Mouse (Mus musculus) embryonic facial prominence, embryonic 11.5 days (tissue): ENCODE measurements at regions not wholly inside any gene's neighbourhood (a gene's known extent, or its start where the extent isn't known, plus 50 kb on each side); places are given as distances from the start of the nearest gene placed in this dataset.

Experiments used
- ATAC-seq: fragments of 200-750 bp; cut with Nextera tagmentation; replicated peaks from 2 replicates; pipeline ENCODE4 v1.8.0; 2017; ENCODE audit warnings: low read depth; ENCODE audit not compliant: insufficient number of reproducible peaks, low FRiP score, low TSS enrichment
- DNase-seq: peaks from one replicate; pipeline ENCODE4 v3.0.0-alpha.2; 2015; ENCODE audit warnings: low spot score
- H3K27ac ChIP-seq: fragments of 300-500 bp; sonication (generic); replicated peaks from 2 replicates; pipeline ENCODE4 v1.5.1; 2014; ENCODE audit warnings: mild to moderate bottlenecking, low read depth, low read length, control low read depth
- H3K27me3 ChIP-seq: fragments of 300-500 bp; sonication (generic); 2 replicates; pipeline ENCODE4 v1.6.1; 2014; ENCODE audit warnings: mild to moderate bottlenecking, low read length, moderate library complexity, mixed read lengths; ENCODE audit not compliant: control insufficient read depth, insufficient read depth
- H3K36me3 ChIP-seq: fragments of 300-500 bp; sonication (generic); replicated peaks from 2 replicates; pipeline ENCODE4 v1.6.1; 2014; ENCODE audit warnings: low read depth, mild to moderate bottlenecking, low read length, moderate library complexity, mixed read lengths; ENCODE audit not compliant: control insufficient read depth, insufficient read depth
- H3K4me1 ChIP-seq: fragments of 300-500 bp; sonication (generic); 2 replicates; pipeline ENCODE4 v1.6.1; 2014; ENCODE audit warnings: low read length, mixed read lengths; ENCODE audit not compliant: control insufficient read depth, insufficient read depth
- H3K4me2 ChIP-seq: fragments of 300-500 bp; sonication (generic); 2 replicates; pipeline ENCODE4 v1.6.1; 2014; ENCODE audit warnings: low read depth, mild to moderate bottlenecking, control low read depth, low read length, moderate library complexity
- H3K4me3 ChIP-seq: fragments of 300-500 bp; sonication (generic); 2 replicates; pipeline ENCODE4 v1.5.1; 2014; ENCODE audit warnings: low read depth, low read length, control low read depth
- H3K9ac ChIP-seq: fragments of 300-500 bp; sonication (generic); replicated peaks from 2 replicates; pipeline ENCODE4 v1.6.1; 2014; ENCODE audit warnings: mild to moderate bottlenecking, control low read depth, low read length
- H3K9me3 ChIP-seq: fragments of 300-500 bp; sonication (generic); replicated peaks from 2 replicates; pipeline ENCODE4 v1.6.1; 2016; ENCODE audit warnings: mild to moderate bottlenecking, low read length, inconsistent platforms, mixed read lengths; ENCODE audit not compliant: control insufficient read depth
- WGBS: fragments of 180-500 bp; shearing (Covaris S2); extraction: QIAGEN DNeasy Blood & Tissue Kit; methylation state at CpG from one replicate; pipeline ENCODE4 v1.1.7; 2014; 5-methylcytosine and 5-hydroxymethylcytosine counted together

DNA sequence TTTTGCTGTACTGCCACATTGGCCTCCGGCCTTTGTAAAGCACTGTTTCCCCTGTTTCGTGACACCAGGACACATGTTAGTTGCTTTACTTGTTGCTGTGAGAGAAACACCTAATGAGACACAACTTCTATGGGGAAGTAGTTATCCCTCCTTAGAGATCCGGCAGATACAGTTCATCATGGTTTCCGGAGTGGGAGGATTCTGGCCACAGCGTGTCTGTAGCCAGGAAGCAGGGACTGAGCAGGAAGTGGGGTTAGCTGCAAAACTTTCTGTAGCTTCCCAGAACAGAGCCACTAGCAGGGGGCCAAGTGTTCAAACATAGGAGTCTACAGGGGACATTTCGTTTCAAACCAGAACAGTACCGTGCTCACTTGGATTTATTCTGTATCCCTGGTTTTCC lies 88.2 kb downstream of the Emp1 start:
- H3K9ac ChIP-seq, result no peak overlapping the region
- no peaks in the 10 kb centered on the region for H3K27me3 ChIP-seq
- H3K4me1 ChIP-seq, result no peaks in the 10 kb centered on the region
- H3K4me3 ChIP-seq, result no peak overlapping the region
- H3K27ac ChIP-seq, result no peak overlapping the region
- ATAC-seq, result no peak
- H3K9me3 ChIP-seq, result no peaks in the 10 kb centered on the region
- no peak for DNase-seq
- H3K36me3 ChIP-seq, result no peaks in the 10 kb centered on the region
- no peak overlapping the region for H3K4me2 ChIP-seq
- WGBS, result 84% methylated on average over 7 of the region's 7 CpGs

DNA sequence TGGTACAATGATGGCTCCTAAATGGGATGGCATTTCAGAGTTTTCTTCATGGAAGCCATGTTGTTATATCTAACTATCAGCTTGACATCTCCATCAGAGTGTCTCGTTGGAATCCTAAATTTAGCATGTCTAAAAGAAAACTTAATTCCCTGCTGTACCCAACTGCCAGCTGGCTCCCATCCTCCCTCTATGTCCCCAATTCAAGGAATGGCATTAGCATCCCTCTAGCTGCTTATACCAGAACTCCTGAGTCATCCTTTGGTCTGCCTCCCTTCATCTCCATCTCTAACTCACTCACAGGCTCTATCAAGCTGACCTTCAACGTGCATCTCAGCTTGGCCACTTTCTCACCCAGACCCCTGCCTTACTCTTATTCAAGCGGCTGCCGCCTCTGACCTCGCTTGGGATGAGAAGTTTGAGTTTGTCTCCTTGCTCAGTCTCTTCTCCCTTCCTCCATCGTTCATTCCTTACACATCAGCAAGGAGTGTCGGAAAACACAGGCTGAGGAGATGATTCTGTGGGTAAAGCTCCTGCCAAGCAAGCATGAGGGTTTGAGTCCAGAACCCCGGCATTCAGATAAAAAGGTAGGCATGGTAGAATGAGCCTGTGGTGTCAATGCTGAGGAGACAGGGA lies 88.9 kb downstream of the Emp1 start:
- H3K36me3 ChIP-seq, result no peaks in the 10 kb centered on the region
- H3K27me3 ChIP-seq, result no peaks in the 10 kb centered on the region
- H3K4me1 ChIP-seq, result no peaks in the 10 kb centered on the region
- H3K9me3 ChIP-seq, result no peaks in the 10 kb centered on the region
- no peak for ATAC-seq
- WGBS, result 91% methylated on average over 8 of the region's 8 CpGs
- H3K27ac ChIP-seq, result no peak overlapping the region
- DNase-seq, result no peak
- no peak overlapping the region for H3K9ac ChIP-seq
- H3K4me2 ChIP-seq, result no peak overlapping the region
- H3K4me3 ChIP-seq, result no peak overlapping the region

DNA sequence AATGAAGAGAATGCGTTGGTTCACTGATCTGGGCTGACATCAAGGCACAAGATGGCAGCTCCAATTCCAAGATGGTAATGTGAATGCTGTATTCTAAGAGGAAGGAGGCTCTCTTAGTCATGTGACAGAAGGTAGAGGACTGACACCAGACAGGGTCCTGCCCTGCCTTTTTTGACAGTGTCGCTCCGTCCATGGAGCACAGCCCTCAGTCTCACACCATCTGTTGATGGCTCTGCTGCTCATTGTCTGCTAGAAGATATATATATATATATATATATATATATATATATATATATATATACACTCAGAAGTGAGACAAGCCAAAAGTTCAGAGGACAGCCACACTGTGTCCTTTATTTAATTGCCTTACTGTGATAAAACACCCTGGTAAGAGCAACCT lies 90.7 kb downstream of the Emp1 start:
- Histone ChIP-seq H3K27ac (no peak overlapping the region), H3K4me3 (no peak overlapping the region), H3K36me3 (no peaks in the 10 kb centered on the region), H3K9ac (no peak overlapping the region), H3K9me3 (no peaks in the 10 kb centered on the region), H3K27me3 (no peaks in the 10 kb centered on the region), H3K4me1 (no peaks in the 10 kb centered on the region), H3K4me2 (no peak overlapping the region)
- 89% methylated on average over 3 of the region's 3 CpGs for WGBS
- no peak for DNase-seq
- no peak for ATAC-seq

DNA sequence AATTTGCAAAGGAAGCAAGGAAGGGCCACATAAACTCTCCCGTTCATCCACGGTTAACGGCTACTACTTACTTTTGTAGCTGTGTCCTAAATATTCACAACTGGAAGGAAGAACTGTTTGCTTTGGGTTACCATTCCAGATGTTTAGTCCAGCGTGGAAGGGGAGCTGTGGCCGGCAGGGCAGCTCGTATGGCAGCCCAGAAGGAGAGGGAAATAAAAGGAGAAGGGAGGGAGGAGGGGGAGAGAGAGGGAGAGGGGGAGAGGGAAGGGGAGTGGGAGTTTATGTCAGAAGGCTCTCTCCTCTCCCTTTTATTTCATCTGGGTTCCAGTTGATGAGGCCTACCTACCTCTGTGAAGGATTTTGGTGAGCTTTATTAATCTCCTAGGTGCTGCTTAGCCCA lies 110.2 kb downstream of the Emp1 start:
- H3K27me3 ChIP-seq, result no peaks in the 10 kb centered on the region
- DNase-seq (peak; percentile 1), ATAC-seq (no peak)
- H3K4me1 ChIP-seq, result no peaks in the 10 kb centered on the region
- H3K4me2 ChIP-seq, result no peak overlapping the region
- no peaks in the 10 kb centered on the region for H3K36me3 ChIP-seq
- H3K9ac ChIP-seq, result no peak overlapping the region
- H3K9me3 ChIP-seq, result no peaks in the 10 kb centered on the region
- no peak overlapping the region for H3K27ac ChIP-seq
- H3K4me3 ChIP-seq, result no peak overlapping the region
- WGBS, result 42% methylated on average over 6 of the region's 6 CpGs

DNA sequence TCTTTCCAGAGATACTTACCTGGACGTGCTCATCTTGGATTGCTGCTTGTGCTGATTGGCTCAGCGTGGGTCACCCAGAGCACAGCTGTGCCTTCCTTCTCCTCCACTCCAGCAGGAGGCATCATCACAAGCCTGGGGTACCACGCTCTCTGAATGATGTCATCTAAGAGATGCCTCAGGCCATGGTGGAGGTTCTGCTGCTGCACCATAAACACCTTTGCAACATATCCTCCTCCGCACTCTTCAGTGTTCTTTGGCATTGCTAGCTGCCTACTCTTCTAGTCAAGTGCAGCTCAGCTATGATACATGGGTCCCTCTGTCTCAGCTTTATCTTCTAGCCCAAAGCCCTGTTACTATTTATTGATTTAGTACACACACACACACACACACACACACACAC lies 110.8 kb downstream of the Emp1 start:
- Histone ChIP-seq H3K4me2 (no peak overlapping the region), H3K4me1 (no peaks in the 10 kb centered on the region), H3K4me3 (no peak overlapping the region), H3K27ac (no peak overlapping the region), H3K36me3 (no peaks in the 10 kb centered on the region), H3K27me3 (no peaks in the 10 kb centered on the region), H3K9me3 (no peaks in the 10 kb centered on the region), H3K9ac (no peak overlapping the region)
- 91% methylated on average over 4 of the region's 4 CpGs for WGBS
- no peak for ATAC-seq
- no peak for DNase-seq

DNA sequence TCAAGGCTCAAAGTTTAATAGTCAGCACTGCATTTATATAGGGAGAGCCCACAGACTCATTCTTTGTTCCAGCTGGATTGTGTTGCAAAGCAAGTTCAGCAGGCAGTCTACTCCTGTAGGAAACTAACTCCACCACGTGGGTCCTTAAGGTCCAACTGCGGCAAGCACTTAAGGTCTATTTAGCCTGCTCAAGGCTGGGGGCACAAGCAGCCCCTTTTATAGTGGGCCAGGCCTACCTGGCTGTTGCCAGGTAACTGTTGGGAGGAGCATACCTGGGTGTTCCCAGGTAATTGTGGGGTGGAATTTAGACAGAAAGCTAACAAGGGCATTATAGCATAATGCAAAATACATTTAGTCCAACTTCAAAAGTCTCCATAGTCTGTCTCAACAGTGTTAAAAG lies 126.5 kb downstream of the Emp1 start:
- no peak overlapping the region for H3K4me2 ChIP-seq
- H3K9me3 ChIP-seq, result no peaks in the 10 kb centered on the region
- no peak overlapping the region for H3K4me3 ChIP-seq
- DNase-seq (no peak), ATAC-seq (no peak)
- 61% methylated on average over 2 of the region's 2 CpGs for WGBS
- H3K4me1 ChIP-seq, result no peaks in the 10 kb centered on the region
- no peak overlapping the region for H3K27ac ChIP-seq
- H3K36me3 ChIP-seq, result no peaks in the 10 kb centered on the region
- H3K27me3 ChIP-seq, result no peaks in the 10 kb centered on the region
- no peak overlapping the region for H3K9ac ChIP-seq

DNA sequence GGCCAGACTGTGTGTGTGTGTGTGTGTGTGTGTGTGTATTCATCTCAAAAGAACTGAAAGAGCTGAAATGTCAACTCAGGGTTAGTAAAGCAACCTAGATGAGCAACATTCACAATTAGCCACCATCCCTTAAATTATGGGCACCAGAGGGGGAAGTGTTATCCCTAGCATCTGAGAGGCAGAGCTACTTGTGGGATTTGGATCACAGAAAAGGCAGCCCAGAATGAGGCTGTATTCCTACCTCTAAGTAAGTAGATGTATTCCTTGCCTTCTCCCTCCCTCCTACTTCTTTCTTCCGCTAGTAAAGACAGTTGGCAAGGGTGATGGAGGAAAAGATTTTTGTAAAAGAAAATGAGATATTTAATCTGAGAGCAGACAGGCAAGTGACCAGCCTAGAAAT lies 131.6 kb downstream of the Emp1 start:
- no peak overlapping the region for H3K4me2 ChIP-seq
- no peaks in the 10 kb centered on the region for H3K36me3 ChIP-seq
- H3K9ac ChIP-seq, result no peak overlapping the region
- no peak overlapping the region for H3K27ac ChIP-seq
- H3K4me3 ChIP-seq, result no peak overlapping the region
- H3K9me3 ChIP-seq, result no peaks in the 10 kb centered on the region
- WGBS, result 90% methylated on average over 1 of the region's 1 CpGs
- no peak for DNase-seq
- H3K27me3 ChIP-seq, result no peaks in the 10 kb centered on the region
- H3K4me1 ChIP-seq, result no peaks in the 10 kb centered on the region
- no peak for ATAC-seq

DNA sequence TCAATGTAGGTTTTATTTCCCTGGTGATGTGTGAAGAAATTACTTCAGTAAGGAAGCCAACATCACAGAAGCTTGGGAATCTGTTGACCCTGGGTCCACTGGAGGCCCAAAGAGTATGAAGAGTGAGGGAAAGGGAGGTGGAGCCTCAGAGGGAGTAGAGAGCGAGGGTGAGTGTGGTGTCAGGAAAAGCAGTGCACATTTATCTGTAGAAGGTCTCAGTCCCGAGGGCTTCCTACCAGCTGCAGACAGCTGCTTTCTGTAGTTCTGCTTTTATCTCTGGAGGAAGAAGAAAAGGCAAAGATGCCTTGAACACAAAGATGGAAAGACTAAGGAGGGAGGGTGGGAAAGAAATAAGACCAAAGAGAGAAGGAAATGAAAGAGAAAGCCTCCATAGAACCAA lies 133.5 kb downstream of the Emp1 start:
- no peaks in the 10 kb centered on the region for H3K4me1 ChIP-seq
- H3K27me3 ChIP-seq, result no peaks in the 10 kb centered on the region
- DNase-seq (no peak), ATAC-seq (no peak)
- no peak overlapping the region for H3K27ac ChIP-seq
- WGBS, result 79% methylated on average over 2 of the region's 2 CpGs
- no peak overlapping the region for H3K4me3 ChIP-seq
- no peaks in the 10 kb centered on the region for H3K9me3 ChIP-seq
- no peaks in the 10 kb centered on the region for H3K36me3 ChIP-seq
- H3K4me2 ChIP-seq, result no peak overlapping the region
- H3K9ac ChIP-seq, result no peak overlapping the region
